Mouse (Mus musculus) spleen, adult 2 months (tissue): ENCODE results near the gene Gm27029.

Source experiments
- CTCF ChIP-seq: fragments of 200-500 bp; IDR thresholded peaks from 2 replicates; pipeline ENCODE4 v1.5.1; 2011; ENCODE audit warnings: mild to moderate bottlenecking, inconsistent platforms; ENCODE audit not compliant: insufficient read depth, insufficient read length, insufficient replicate concordance; ENCODE audit errors: extremely low read depth
- POLR2A ChIP-seq: fragments of 200-500 bp; IDR thresholded peaks from 2 replicates; pipeline ENCODE4 v1.6.1; 2011; ENCODE audit warnings: low read depth, low read length, inconsistent platforms

- TF ChIP-seq CTCF (no peak), POLR2A (no peak)
Observed at GRCm38 (mm10) chr11:101381817-101382216, 42.8 kb downstream of the Gm27029 start.
